Mouse (Mus musculus) adrenal gland, postnatal 25 days (tissue): ENCODE data around the gene Brinp3. TPM values are rescaled to one million over a fixed set of nuclear protein-coding genes. Genes with fewer than 3 reads are reported as not detected.

Experiments used
- DNase-seq: peaks from one replicate; pipeline ENCODE4 v3.0.0; 2021; ENCODE audit warnings: mixed read lengths
- long read RNA-seq: library from polyadenylated mRNA; stranded (forward); transcript quantifications from one replicate; pipeline ENCODE4 v2.0.0, GENCODE M21; 2021
- total RNA-seq: library from RNA; stranded (reverse); gene quantifications from 2 replicates; pipeline ENCODE4 v1.2.3, GENCODE M21; 2021

Gene Brinp3
- total RNA-seq, result not detected in 2 replicates
- long read RNA-seq, partial matches to known transcripts, result 0 of 1 reads
- long read RNA-seq, other reads (novel, unspliced or antisense), result 0 of 1 reads

DNA sequence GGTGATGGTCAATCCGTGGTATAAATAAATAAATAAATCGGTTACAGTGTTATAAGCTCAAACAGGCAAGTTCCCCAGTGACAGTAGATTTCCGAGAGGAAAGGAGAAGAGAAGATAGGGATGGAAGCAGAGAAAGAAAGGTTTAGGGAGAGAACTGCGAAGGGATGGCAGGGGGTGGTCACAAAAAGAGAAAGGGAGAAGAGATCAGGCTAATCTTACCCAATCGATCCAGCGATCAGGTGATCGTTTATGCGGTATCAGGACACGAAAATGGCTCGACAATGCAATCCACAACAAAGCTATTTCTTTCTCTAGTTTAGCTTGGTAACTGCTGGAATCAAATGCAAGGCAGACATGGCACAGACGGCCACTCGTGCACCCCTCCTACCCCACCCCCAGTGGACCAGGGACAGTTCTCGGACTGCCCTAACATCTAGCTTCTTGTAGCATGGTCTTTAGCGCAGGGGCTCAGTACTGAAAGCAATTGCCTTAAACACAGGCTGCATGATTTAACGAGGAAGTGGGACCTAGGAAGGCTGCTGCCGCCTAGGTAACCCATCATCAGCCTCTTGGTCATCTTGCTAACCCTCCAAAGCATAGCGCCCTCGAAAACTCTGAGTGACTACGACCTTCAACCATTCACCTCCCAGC, at the start of gene Brinp3:
TSS of gene Brinp3 (plus strand) at position 80 of the 651 bp plus-strand sequence.
- DNase-seq, result no peak

DNA sequence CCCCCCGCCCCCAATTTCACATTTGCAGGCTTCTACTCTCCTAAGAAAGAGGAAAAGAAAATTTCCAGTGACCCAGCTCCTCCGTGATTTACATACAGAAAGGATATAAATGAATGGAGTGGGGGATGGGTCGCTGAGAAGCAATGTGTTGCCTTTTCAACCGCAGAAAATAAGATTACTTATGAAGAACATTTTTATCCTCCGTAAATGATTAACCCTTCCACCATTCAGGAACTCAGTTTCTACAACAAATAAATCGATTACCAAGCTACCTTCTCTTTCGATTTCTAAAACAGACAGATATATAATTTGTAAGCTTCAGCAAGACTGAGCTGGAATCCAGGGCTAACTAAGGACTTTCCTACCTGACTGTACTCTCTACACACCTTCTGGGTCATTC, 339 bp upstream of the Brinp3 start:
- no peak for DNase-seq

DNA sequence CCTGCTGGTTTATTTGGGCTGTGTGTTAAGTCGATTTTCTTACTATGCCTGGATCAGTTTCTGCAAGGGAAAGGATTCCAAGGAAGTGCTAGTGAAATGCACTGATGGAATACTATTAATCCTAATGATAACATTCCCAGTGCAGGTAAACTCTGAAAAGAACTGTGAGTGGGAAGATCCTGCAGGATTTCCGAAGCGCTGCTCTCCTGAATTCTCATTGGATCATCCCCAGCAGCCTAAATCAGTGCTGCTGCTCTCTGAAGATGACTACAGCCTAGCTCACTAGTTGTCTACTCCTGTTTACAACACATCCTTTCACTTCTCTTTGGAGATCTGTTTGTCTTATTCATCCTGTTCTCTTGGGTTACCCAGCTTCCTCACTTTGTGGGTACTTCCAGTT, 826 bp downstream of the Brinp3 start:
- no peak for DNase-seq

GRCm38 (mm10) chr1:146497381-146498081, 3.0 kb downstream of the Brinp3 start:
- peak; percentile 14 for DNase-seq

DNA sequence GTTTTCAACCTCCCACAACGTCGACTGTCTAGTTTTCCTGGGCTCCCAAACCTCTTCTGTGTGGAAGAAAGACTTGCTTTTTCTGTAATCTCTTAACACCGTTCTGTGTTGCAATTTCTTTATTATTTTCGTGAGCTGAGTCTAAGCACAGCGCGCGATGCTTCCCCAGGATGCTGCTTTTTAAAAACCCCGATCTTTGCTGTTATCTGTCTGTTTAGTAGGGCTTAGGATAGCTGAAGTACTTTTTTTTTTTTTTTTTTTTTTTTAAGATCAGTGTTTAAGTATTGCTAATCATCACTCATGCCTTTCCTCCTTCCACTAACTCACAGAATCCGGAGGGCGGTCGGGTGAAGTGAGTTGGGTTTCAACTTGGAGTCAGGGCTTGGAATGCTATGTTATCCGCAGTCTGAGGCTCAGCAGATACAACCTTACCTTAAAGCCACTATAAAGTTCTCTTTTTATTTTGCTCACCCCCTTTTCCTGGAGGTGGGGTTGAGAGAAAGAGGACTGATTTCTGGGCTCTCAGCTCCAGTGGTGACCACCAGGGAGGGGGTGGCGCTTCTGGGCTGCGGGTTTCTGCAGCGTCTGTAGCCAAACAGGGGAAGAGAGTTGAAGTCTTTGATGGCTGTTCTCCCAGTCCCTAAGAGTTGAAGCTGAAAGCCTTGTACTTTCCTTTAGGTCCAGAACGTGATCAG, 3.7 kb downstream of the Brinp3 start:
- no peak for DNase-seq

GRCm38 (mm10) chr1:146498780-146499114, 4.2 kb downstream of the Brinp3 start:
- DNase-seq, result no peak

DNA sequence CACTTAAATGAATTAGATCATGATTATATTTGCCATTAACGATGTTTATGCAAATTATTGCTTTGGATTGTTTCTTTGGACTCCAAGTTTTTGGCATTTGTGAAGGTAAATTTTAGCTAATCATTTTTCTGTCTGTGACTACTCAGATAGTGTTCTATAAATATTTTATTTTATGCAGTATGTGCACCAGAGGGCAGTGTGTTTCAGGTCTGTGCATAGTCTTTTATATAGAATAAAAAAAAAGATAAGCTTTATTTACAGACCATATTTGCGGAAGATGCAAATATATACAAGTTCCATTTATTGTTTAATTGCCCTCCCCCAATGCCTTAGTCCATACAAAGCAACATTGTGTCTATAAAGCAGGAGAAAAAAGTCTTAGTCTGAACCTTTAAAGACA, 20.8 kb downstream of the Brinp3 start:
- no peak for DNase-seq

GRCm38 (mm10) chr1:146523727-146524573, 29.4 kb downstream of the Brinp3 start:
- no peak for DNase-seq

DNA sequence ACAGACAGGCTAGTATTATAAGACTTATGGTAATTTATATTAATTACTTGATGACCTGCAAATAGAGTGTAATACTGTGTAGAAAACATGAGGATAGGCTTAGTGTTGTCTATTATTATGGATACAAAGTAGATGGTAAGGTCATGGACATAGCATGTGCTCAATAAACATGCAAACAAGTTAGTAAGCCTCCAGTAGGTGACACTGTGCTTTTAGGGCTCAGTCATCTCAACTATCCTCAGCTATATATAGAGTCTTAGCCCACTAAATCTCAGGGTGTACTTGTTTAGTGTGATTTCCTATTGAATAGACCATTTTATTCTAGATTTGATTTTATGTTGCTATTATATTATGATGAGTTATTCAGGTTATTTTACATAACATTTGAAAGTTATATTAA, 34.0 kb downstream of the Brinp3 start:
- DNase-seq, result no peak

- no peak for DNase-seq
These were observed 52.4 kb downstream of the Brinp3 start for GRCm38 (mm10) chr1:146546847-146547428.

DNA sequence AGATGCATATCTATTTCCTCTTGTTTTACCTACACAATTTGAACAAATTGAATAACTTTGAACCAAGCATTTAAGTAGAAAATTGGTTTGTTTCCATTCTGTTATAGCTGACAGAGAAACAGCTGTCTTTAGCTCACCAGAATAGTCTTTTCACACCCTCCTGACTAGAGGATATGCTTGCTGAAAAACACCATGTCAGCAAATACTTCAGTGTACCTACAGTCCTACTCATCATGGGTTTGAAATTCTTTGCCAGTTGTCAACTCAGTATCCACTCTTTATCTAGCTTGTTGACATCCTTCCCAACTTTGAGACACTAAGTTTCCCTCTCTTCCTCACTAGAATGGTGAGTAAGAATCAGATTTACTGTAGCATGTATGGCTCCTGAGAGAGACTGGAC, 62.4 kb downstream of the Brinp3 start:
- DNase-seq, result no peak

DNA sequence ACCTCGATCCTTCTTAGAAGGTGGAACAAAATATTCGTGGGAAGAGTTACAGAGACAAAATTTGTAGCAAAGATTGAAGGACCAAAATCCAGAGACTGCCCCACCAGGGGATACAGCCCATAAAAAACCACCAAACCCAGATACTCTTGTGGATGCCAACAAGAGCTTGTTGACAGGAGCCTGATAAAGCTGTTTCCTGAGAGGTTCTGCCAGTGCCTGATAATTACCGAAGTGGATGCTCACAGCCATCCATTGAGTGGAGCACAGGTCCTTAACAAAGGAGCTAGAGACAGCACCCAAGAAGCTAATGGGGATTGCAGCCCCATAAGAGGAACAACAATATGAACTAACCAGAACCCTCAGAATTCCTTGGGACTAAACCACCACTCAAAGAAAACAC, 67.6 kb downstream of the Brinp3 start:
- no peak for DNase-seq

- no peak for DNase-seq
These were observed 89.6 kb downstream of the Brinp3 start for GRCm38 (mm10) chr1:146584181-146584580.

- DNase-seq, result no peak
These were observed 138.3 kb downstream of the Brinp3 start for GRCm38 (mm10) chr1:146632895-146633294.

DNA sequence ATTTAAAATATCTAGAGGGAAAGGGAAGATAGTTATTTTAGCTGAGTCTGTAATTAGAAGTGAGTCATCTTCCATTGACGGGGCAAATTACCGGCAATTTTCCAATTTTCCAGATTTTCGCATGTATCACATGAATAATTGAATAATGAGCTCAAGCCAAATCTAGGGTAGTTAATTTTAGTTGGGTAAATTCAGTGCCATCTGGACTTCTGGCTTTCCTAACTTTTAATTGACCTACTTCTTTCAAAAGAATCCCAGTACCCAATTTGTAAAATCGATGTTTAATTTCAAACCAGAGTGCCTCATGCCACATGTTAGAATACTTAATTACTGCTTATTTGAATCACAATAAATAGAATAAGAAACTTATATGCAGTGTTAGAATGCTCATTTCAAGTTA, 162.7 kb downstream of the Brinp3 start:
- DNase-seq, result no peak

- DNase-seq, result no peak
These were observed 206.2 kb downstream of the Brinp3 start for GRCm38 (mm10) chr1:146700724-146701123.

DNA sequence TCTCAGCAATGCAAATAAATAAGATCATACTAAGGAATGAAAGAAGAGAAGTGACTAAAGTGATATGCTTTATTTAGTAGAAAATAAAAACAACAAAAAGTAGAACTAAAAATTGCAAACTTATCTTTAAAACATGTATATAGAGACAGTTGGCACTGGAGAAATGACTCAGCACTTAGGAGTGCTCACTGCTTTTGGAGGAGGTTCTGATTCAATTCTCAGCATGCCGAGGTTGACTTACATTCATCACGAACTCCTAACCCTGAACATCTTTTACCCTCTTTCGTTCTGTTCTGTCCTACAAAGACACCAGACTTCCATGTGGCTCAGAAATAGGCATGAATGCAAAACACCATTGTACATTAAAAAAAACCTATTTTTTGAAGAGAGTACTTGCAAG, 225.0 kb downstream of the Brinp3 start:
- DNase-seq, result no peak

GRCm38 (mm10) chr1:146724784-146725513, 230.4 kb downstream of the Brinp3 start:
- DNase-seq, result peak; percentile 0

GRCm38 (mm10) chr1:146751066-146751465, 256.5 kb downstream of the Brinp3 start:
- no peak for DNase-seq

DNA sequence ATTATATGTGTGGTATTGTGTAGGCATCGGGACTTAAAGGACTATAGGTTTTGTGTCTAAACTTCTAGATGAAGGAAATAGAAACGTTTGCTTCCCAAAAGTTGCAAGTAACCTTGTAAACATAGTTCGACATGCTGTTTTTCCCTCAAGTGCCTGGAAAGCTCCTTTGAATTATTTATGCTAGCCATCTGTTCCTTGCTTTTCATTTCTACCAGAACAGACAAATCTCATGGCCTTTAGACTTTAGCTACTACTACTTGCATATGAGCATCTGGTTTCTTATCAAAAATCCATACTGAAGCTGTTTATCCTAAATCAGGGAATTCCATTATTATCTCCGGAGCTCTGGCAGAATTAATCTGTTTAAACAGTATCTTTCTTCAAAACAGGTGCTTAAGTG, 288.7 kb downstream of the Brinp3 start:
- no peak for DNase-seq

- DNase-seq, result no peak
These were observed 292.7 kb downstream of the Brinp3 start for GRCm38 (mm10) chr1:146787236-146787635.
